Mouse (Mus musculus) C2C12 (cell line): ENCODE data around the gene Afg3l1.

Source experiments
- CTCF ChIP-seq: IDR thresholded peaks from one replicate; pipeline ENCODE4 v1.5.1; 2011; ENCODE audit not compliant: control insufficient read depth, insufficient read depth, insufficient read length
- FOSL1 ChIP-seq: IDR thresholded peaks from one replicate; pipeline ENCODE4 v1.8.0; 2011; ENCODE audit warnings: mild to moderate bottlenecking, low read length; ENCODE audit not compliant: poor library complexity, insufficient read depth, severe bottlenecking
- USF1 ChIP-seq: IDR thresholded peaks from one replicate; pipeline ENCODE4 v1.6.1; 2011; ENCODE audit warnings: low read depth, mild to moderate bottlenecking, control low read depth, moderate library complexity

DNA sequence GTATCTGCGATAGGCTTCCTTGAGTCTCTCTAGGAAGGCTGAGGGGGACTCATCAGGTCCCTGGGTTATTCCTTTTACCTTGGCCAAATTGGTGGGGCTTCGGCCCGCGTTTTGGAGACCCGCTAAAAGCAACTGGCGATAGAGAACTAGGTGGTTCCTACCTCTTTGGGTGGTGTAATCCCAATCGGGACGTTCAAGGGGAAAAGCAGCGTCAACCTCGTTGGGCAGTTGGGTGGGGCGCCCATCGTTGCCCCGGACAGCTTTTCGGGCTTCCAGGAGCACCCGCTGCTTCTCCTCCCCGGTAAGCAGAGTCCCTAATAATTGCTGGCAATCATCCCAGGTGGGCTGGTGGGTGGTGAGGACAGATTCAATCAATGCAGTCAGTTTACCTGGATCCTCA, 45.3 kb upstream of the Afg3l1 start:
- TF ChIP-seq CTCF, result no peak
- TF ChIP-seq USF1, result no peak
- TF ChIP-seq FOSL1, result no peak
